Mouse (Mus musculus) liver, embryonic 14.5 days (tissue): ENCODE measurements at regions not wholly inside any gene's neighbourhood (a gene's known extent, or its start where the extent isn't known, plus 50 kb on each side); places are given as distances from the start of the nearest gene placed in this dataset.
"Not testable (repeated sequence)": the region's sequence is repeated elsewhere in the genome, so short reads cannot be mapped to it uniquely, and the experiment has no call there.

Experiments
- CTCF ChIP-seq: IDR thresholded peaks from 2 replicates; pipeline ENCODE4 v1.5.1; 2016; ENCODE audit warnings: antibody characterized with exemption, low read depth, control low read depth
- EP300 ChIP-seq: IDR thresholded peaks from 2 replicates; pipeline ENCODE4 v1.6.1; 2016; ENCODE audit warnings: antibody characterized with exemption, low read depth

DNA sequence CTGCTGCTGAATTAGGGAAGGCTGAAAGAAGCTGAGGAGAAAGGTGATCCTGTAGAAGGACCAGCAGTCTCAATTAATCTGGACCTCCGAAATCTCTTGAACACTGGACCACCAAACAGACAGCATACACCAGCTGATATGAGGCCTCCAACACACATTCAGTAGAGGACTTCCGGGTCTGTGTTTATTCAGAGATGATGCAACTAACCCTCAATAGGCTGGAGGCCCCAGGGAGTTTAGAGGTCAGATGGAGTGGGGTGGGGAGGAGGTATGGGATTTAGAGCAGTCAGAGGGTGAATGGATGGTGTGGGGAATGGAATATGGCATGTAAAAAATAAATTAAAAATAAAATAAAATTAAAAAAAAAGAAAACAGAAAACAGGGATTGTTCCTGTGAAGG lies 1123.4 kb downstream of the Diaph3 start:
- not testable (repeated sequence) for TF ChIP-seq EP300, CTCF
